Mouse (Mus musculus) heart, adult 2 months (tissue): ENCODE measurements around the gene Xylt1.

Experiments used
- CTCF ChIP-seq: fragments of 200-600 bp; IDR thresholded peaks from 2 replicates; pipeline ENCODE4 v1.8.1; 2022; ENCODE audit warnings: antibody characterized with exemption, mild to moderate bottlenecking, moderate library complexity
- POLR2A ChIP-seq: fragments of 200-500 bp; IDR thresholded peaks from 2 replicates; pipeline ENCODE4 v1.6.1; 2011; ENCODE audit warnings: mild to moderate bottlenecking, low read depth, low read length, control low read depth; ENCODE audit not compliant: insufficient read depth

DNA sequence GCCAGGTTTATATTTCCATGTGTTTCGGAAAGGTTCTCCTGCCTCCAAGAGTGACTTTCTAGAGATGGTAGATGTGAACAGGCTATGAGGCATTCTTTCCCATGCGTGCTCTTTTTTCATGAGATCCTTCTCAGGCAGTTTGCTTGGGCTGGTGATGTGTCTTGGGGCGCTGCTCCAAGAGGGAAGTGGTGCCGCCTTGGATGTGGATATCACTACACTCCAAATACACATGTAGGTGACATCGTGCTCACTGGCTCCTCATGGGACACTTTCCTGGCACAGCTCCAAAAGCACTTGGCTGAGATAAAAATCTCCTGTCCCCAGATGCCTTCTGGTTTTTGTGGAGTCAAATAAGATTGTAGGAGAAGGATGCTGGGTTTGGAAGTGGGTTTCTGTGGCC is 31.6 kb downstream of the Xylt1 start:
- TF ChIP-seq CTCF (no peak), POLR2A (no peak)
